Mouse (Mus musculus) spleen, postnatal 10 days (tissue): ENCODE results near the gene Hexim1.

Experiments
- DNase-seq, 2 experiments: peaks; one replicate each; pipeline ENCODE4 v3.0.0; 2021 to 2022; ENCODE audit warnings: low spot score in 2 of 2

Gene Hexim1

GRCm38 (mm10) chr11:103096979-103097894, 18.8 kb upstream of the Hexim1 start:
- DNase-seq = peak in 1 of 2 experiments; percentile 12

- peak in 1 of 2 experiments; percentile 12 for DNase-seq
These were observed 17.4 kb upstream of the Hexim1 start for GRCm38 (mm10) chr11:103098531-103099190.

GRCm38 (mm10) chr11:103099352-103099940, 16.6 kb upstream of the Hexim1 start:
- DNase-seq = peak in 1 of 2 experiments; percentile 12

GRCm38 (mm10) chr11:103100361-103100760, 15.7 kb upstream of the Hexim1 start:
- peak in 1 of 2 experiments; percentile 34 for DNase-seq

GRCm38 (mm10) chr11:103101481-103101865, 14.6 kb upstream of the Hexim1 start, which contains the start of the genes Plcd3 and Acbd4:
Gene Plcd3, minus strand, starts transcription at chr11:103101658.
Gene Acbd4, plus strand, starts transcription at chr11:103101682.
- DNase-seq = peak; percentile 60 to 72

GRCm38 (mm10) chr11:103101866-103102501, 14.0 kb upstream of the Hexim1 start:
- peak; percentile 55 to 66 for DNase-seq

- peak; percentile 98 to 100 for DNase-seq
These were observed 13.2 kb upstream of the Hexim1 start for GRCm38 (mm10) chr11:103102725-103103349.

- peak in 1 of 2 experiments; percentile 49 for DNase-seq
These were observed 12.4 kb upstream of the Hexim1 start for GRCm38 (mm10) chr11:103103621-103104020.

- DNase-seq = peak in 1 of 2 experiments; percentile 36
These were observed 11.6 kb upstream of the Hexim1 start for GRCm38 (mm10) chr11:103104469-103104868.

- no peak for DNase-seq
These were observed 10.8 kb upstream of the Hexim1 start for GRCm38 (mm10) chr11:103105180-103105725.

- no peak for DNase-seq
These were observed 10.2 kb upstream of the Hexim1 start for GRCm38 (mm10) chr11:103105810-103106209.

GRCm38 (mm10) chr11:103106386-103106785, 9.6 kb upstream of the Hexim1 start:
- DNase-seq = no peak

GRCm38 (mm10) chr11:103111301-103111700, 4.7 kb upstream of the Hexim1 start:
- no peak for DNase-seq

- DNase-seq = no peak
These were observed 4.0 kb upstream of the Hexim1 start for GRCm38 (mm10) chr11:103111881-103112551.

GRCm38 (mm10) chr11:103112552-103112912, 3.5 kb upstream of the Hexim1 start:
- DNase-seq = no peak

- DNase-seq = no peak
These were observed 3.0 kb upstream of the Hexim1 start for GRCm38 (mm10) chr11:103113005-103113404.

GRCm38 (mm10) chr11:103113771-103114170, 2.3 kb upstream of the Hexim1 start:
- no peak for DNase-seq

- peak in 1 of 2 experiments; percentile 14 for DNase-seq
These were observed 1.6 kb upstream of the Hexim1 start for GRCm38 (mm10) chr11:103114270-103114943.

GRCm38 (mm10) chr11:103115163-103116007, 646 bp upstream of the Hexim1 start:
- peak; percentile 83 to 85 for DNase-seq
